Mouse (Mus musculus) spleen, adult 2 months (tissue): Measurements from ENCODE around the gene Vapa.

Experiments used
- CTCF ChIP-seq: fragments of 200-500 bp; IDR thresholded peaks from 2 replicates; pipeline ENCODE4 v1.5.1; 2011; ENCODE audit warnings: mild to moderate bottlenecking, inconsistent platforms; ENCODE audit not compliant: insufficient read depth, insufficient read length, insufficient replicate concordance; ENCODE audit errors: extremely low read depth
- POLR2A ChIP-seq: fragments of 200-500 bp; IDR thresholded peaks from 2 replicates; pipeline ENCODE4 v1.6.1; 2011; ENCODE audit warnings: low read depth, low read length, inconsistent platforms

GRCm38 (mm10) chr17:65643579-65643978, 30.2 kb upstream of the Vapa start:
- TF ChIP-seq CTCF (no peak), POLR2A (no peak)
